Mouse (Mus musculus) neural tube, embryonic 10.5 days (tissue): Measurements from ENCODE around the gene Setd1a.
"Not testable (repeated sequence)": the region's sequence is repeated elsewhere in the genome, so short reads cannot be mapped to it uniquely, and the experiment has no call there.

ENCODE experiments used
- DNase-seq: peaks from one replicate; pipeline ENCODE4 v3.0.0-alpha.2; 2017; ENCODE audit warnings: low spot score; ENCODE audit errors: extremely low spot score

Gene Setd1a

GRCm38 (mm10) chr7:127776426-127776825 lies at the start of gene Setd1a:
Gene Setd1a, plus strand, starts transcription at chr7:127776670.
- DNase-seq, result peak; percentile 82

- DNase-seq, result no peak
Measured at GRCm38 (mm10) chr7:127727898-127728297, 48.6 kb upstream of the Setd1a start.

GRCm38 (mm10) chr7:127730170-127730569 lies 46.3 kb upstream of the Setd1a start:
- DNase-seq, result no peak

GRCm38 (mm10) chr7:127732066-127732465 lies 44.4 kb upstream of the Setd1a start, which contains the start of gene Ctf2:
Gene Ctf2, minus strand, starts transcription at chr7:127732166.
- DNase-seq, result not testable (repeated sequence)

GRCm38 (mm10) chr7:127744366-127745045 lies 32.0 kb upstream of the Setd1a start, which contains the start of gene Fbxl19:
Gene Fbxl19, plus strand, starts transcription at chr7:127744543.
- peak; percentile 68 for DNase-seq

- peak; percentile 89 for DNase-seq
Measured at GRCm38 (mm10) chr7:127745251-127745651, 31.2 kb upstream of the Setd1a start.

- DNase-seq, result peak; percentile 93
Measured at GRCm38 (mm10) chr7:127745652-127746493, 30.6 kb upstream of the Setd1a start.

- peak; percentile 75 for DNase-seq
Measured at GRCm38 (mm10) chr7:127746494-127747491, 29.7 kb upstream of the Setd1a start.

- DNase-seq, result no peak
Measured at GRCm38 (mm10) chr7:127747559-127748234, 28.8 kb upstream of the Setd1a start.

- no peak for DNase-seq
Measured at GRCm38 (mm10) chr7:127748235-127748560, 28.3 kb upstream of the Setd1a start.

GRCm38 (mm10) chr7:127750131-127751127 lies 26.0 kb upstream of the Setd1a start:
- DNase-seq, result no peak

- DNase-seq, result no peak
Measured at GRCm38 (mm10) chr7:127751619-127752018, 24.9 kb upstream of the Setd1a start.

GRCm38 (mm10) chr7:127752069-127752468 lies 24.4 kb upstream of the Setd1a start:
- no peak for DNase-seq

- DNase-seq, result no peak
Measured at GRCm38 (mm10) chr7:127753158-127753557, 23.3 kb upstream of the Setd1a start.

- no peak for DNase-seq
Measured at GRCm38 (mm10) chr7:127753741-127754140, 22.7 kb upstream of the Setd1a start.

GRCm38 (mm10) chr7:127759716-127760115 lies 16.8 kb upstream of the Setd1a start:
- no peak for DNase-seq

- no peak for DNase-seq
Measured at GRCm38 (mm10) chr7:127760478-127760877, 16.0 kb upstream of the Setd1a start.

- DNase-seq, result peak; percentile 65
Measured at GRCm38 (mm10) chr7:127761026-127761425, 15.4 kb upstream of the Setd1a start.

- DNase-seq, result no peak
Measured at GRCm38 (mm10) chr7:127763642-127764041, 12.8 kb upstream of the Setd1a start.
